Mouse (Mus musculus): ENCODE measurements at regions not wholly inside any gene's neighbourhood (a gene's known extent, or its start where the extent isn't known, plus 50 kb on each side); places are given as distances from the start of the nearest gene placed in this dataset.

GRCm38 (mm10) chr11:90136307-90136706 lies 51.2 kb upstream of the Gm45716 start:
- no peak for DNase-seq
